In genomic region chr4:144971048-144971447, GRCm38 (mm10) we compare ENCODE assay signal across 14 mouse cellular contexts.
"Had no signal": no experiment of that assay in that cellular context is flagged by ENCODE, and none has a peak within 500 bp of the region (broad histone marks: within the 10 kb centered on the region; RNA-seq: fewer than 3 reads in every experiment).

No protein-coding gene starts in this region.

- H3K9ac ChIP-seq: intestine, embryonic 15.5 days; limb, embryonic 12.5 days; liver, embryonic 14.5 days; midbrain, embryonic 12.5 days; neural tube, embryonic 15.5 days had no signal

- ATAC-seq: intestine, embryonic 15.5 days had no signal

- H3K4me1 ChIP-seq: midbrain, embryonic 12.5 days; neural tube, embryonic 15.5 days had no signal

- H3K4me3 ChIP-seq: intestine, embryonic 15.5 days; limb, embryonic 12.5 days; midbrain, embryonic 12.5 days; myocyte; neural tube, embryonic 15.5 days had no signal

- DNase-seq: kidney, adult 2 months; kidney, postnatal 36 days; lung, adult 18-20 months; lung, postnatal 36 days; right cerebral cortex, postnatal 4 days; spleen, adult 18-20 months; thymus, postnatal 14 days had no signal

- H3K9me3 ChIP-seq: intestine, embryonic 15.5 days; limb, embryonic 12.5 days; midbrain, embryonic 12.5 days; neural tube, embryonic 15.5 days had no signal

- H3K27ac ChIP-seq: intestine, embryonic 15.5 days; limb, embryonic 12.5 days; liver, embryonic 14.5 days; midbrain, embryonic 12.5 days; neural tube, embryonic 15.5 days; stomach, postnatal 0 days had no signal

- H3K36me3 ChIP-seq: midbrain, embryonic 12.5 days had no signal

- H3K4me2 ChIP-seq: intestine, embryonic 15.5 days; limb, embryonic 12.5 days; midbrain, embryonic 12.5 days; neural tube, embryonic 15.5 days had no signal

- H3K27me3 ChIP-seq: intestine, embryonic 15.5 days; limb, embryonic 12.5 days; midbrain, embryonic 12.5 days; neural tube, embryonic 15.5 days had no signal
